Mouse (Mus musculus): ENCODE measurements around the gene Tbrg4.

Tbrg4 gene

GRCm38 (mm10) chr11:6588295-6588694 is 37.6 kb downstream of the Tbrg4 start:
- DNase-seq: no peak

GRCm38 (mm10) chr11:6587249-6587940 is 38.5 kb downstream of the Tbrg4 start:
- no peak for DNase-seq

- DNase-seq: no peak
Measured at GRCm38 (mm10) chr11:6586660-6587059, 39.2 kb downstream of the Tbrg4 start.

- DNase-seq: no peak
Measured at GRCm38 (mm10) chr11:6585748-6586147, 40.1 kb downstream of the Tbrg4 start.

- no peak for DNase-seq
Measured at GRCm38 (mm10) chr11:6581560-6581959, 44.3 kb downstream of the Tbrg4 start.

GRCm38 (mm10) chr11:6580065-6580750 is 45.7 kb downstream of the Tbrg4 start:
- no peak for DNase-seq

- no peak for DNase-seq
Measured at GRCm38 (mm10) chr11:6579361-6579760, 46.5 kb downstream of the Tbrg4 start.

GRCm38 (mm10) chr11:6576151-6576550 is 49.7 kb downstream of the Tbrg4 start:
- no peak for DNase-seq

- DNase-seq: no peak
Measured at GRCm38 (mm10) chr11:6569410-6569777, 56.5 kb downstream of the Tbrg4 start.

GRCm38 (mm10) chr11:6568584-6569409 is 57.1 kb downstream of the Tbrg4 start:
- no peak for DNase-seq

GRCm38 (mm10) chr11:6567951-6568350 is 57.9 kb downstream of the Tbrg4 start:
- DNase-seq: no peak

- no peak for DNase-seq
Measured at GRCm38 (mm10) chr11:6566496-6566895, 59.4 kb downstream of the Tbrg4 start.
